Mouse (Mus musculus): ENCODE results near the gene Arid1b. TPM values are rescaled to one million over a fixed set of nuclear protein-coding genes. Genes with fewer than 3 reads are reported as not detected.
A peak's percentile ranks its signal among the peaks of the same experiment; 100 is the strongest.

Gene Arid1b
- polyA plus RNA-seq, 1 experiment from 2014 or later, result 4.8 TPM

GRCm38 (mm10) chr17:5179412-5179811, 185.3 kb downstream of the Arid1b start:
- no peak for TF ChIP-seq CTCF (IDR thresholded peaks at IDR 0.05; ENCODE audit: low read depth)

GRCm38 (mm10) chr17:5179925-5180525, 185.9 kb downstream of the Arid1b start:
- H3K36me3 ChIP-seq (ENCODE audit: control insufficient read depth, insufficient read depth), result no peaks in the 10 kb centered on the region
- H3K9ac ChIP-seq (ENCODE audit: low read depth, low read length), result no peak overlapping the region
- peaks cover 3% of the 10 kb centered on the region; the same call in 1 of the 2 replicates for H3K4me1 ChIP-seq (replicated peaks; ENCODE audit: control insufficient read depth, insufficient read depth, low read length)
- no peaks in the 10 kb centered on the region for H3K27me3 ChIP-seq (replicated peaks; ENCODE audit: control insufficient read depth, insufficient read depth, low read length)
- H3K4me2 ChIP-seq (replicated peaks; ENCODE audit: low read depth), result no peak overlapping the region
- TF ChIP-seq CTCF (IDR thresholded peaks at IDR 0.05; ENCODE audit: low read depth), result no peak
- H3K4me3 ChIP-seq (ENCODE audit: low read depth, low read length), result no peak overlapping the region
- ATAC-seq, result no peak
- no peak overlapping the region for H3K27ac ChIP-seq (ENCODE audit: low read depth, low read length)
- 82% methylated on average over 4 of the region's 4 CpGs for WGBS
- no peaks in the 10 kb centered on the region for H3K9me3 ChIP-seq (ENCODE audit: control insufficient read depth)

More at GRCm38 (mm10) chr17:5179412-5179811, 185.3 kb downstream of the Arid1b start:
- Histone ChIP-seq H3K36me3 (ENCODE audit: control insufficient read depth, insufficient read depth) (no peaks in the 10 kb centered on the region), H3K4me1 (replicated peaks; ENCODE audit: control insufficient read depth, insufficient read depth, low read length) (peaks cover 3% of the 10 kb centered on the region; the same call in 1 of the 2 replicates), H3K27me3 (replicated peaks; ENCODE audit: control insufficient read depth, insufficient read depth, low read length) (no peaks in the 10 kb centered on the region), H3K4me2 (replicated peaks; ENCODE audit: low read depth) (no peak overlapping the region), H3K4me3 (ENCODE audit: low read depth, low read length) (no peak overlapping the region), H3K27ac (ENCODE audit: low read depth, low read length) (no peak overlapping the region), H3K9me3 (ENCODE audit: control insufficient read depth) (no peaks in the 10 kb centered on the region), H3K9ac (ENCODE audit: low read depth, low read length) (no peak overlapping the region)
- WGBS, result 70% methylated on average over 5 of the region's 5 CpGs
- ATAC-seq, result no peak

- TF ChIP-seq CTCF (IDR thresholded peaks at IDR 0.05; ENCODE audit: low read depth), result no peak
- no peaks in the 10 kb centered on the region for H3K36me3 ChIP-seq (ENCODE audit: control insufficient read depth, insufficient read depth)
- no peak for ATAC-seq
- no peak overlapping the region for H3K4me2 ChIP-seq (replicated peaks; ENCODE audit: low read depth)
- peaks cover 3% of the 10 kb centered on the region; the same call in 1 of the 2 replicates for H3K4me1 ChIP-seq (replicated peaks; ENCODE audit: control insufficient read depth, insufficient read depth, low read length)
- 81% methylated on average over 6 of the region's 6 CpGs for WGBS
- no peak overlapping the region for H3K27ac ChIP-seq (ENCODE audit: low read depth, low read length)
- H3K27me3 ChIP-seq (replicated peaks; ENCODE audit: control insufficient read depth, insufficient read depth, low read length), result no peaks in the 10 kb centered on the region
- no peak overlapping the region for H3K9ac ChIP-seq (ENCODE audit: low read depth, low read length)
- no peaks in the 10 kb centered on the region for H3K9me3 ChIP-seq (ENCODE audit: control insufficient read depth)
- H3K4me3 ChIP-seq (ENCODE audit: low read depth, low read length), result no peak overlapping the region
Measured at GRCm38 (mm10) chr17:5180925-5181324, 186.8 kb downstream of the Arid1b start.

GRCm38 (mm10) chr17:5182493-5182892, 188.4 kb downstream of the Arid1b start:
- no peak for ATAC-seq
- Histone ChIP-seq H3K4me1 (replicated peaks; ENCODE audit: control insufficient read depth, insufficient read depth, low read length) (no peaks in the 10 kb centered on the region), H3K4me2 (replicated peaks; ENCODE audit: low read depth) (no peak overlapping the region), H3K9ac (ENCODE audit: low read depth, low read length) (no peak overlapping the region), H3K9me3 (ENCODE audit: control insufficient read depth) (no peaks in the 10 kb centered on the region), H3K27ac (ENCODE audit: low read depth, low read length) (no peak overlapping the region), H3K27me3 (replicated peaks; ENCODE audit: control insufficient read depth, insufficient read depth, low read length) (no peaks in the 10 kb centered on the region), H3K4me3 (ENCODE audit: low read depth, low read length) (no peak overlapping the region), H3K36me3 (ENCODE audit: control insufficient read depth, insufficient read depth) (no peaks in the 10 kb centered on the region)
- no peak for TF ChIP-seq CTCF (IDR thresholded peaks at IDR 0.05; ENCODE audit: low read depth)
- 76% methylated on average over 4 of the region's 4 CpGs for WGBS

- H3K9ac ChIP-seq (ENCODE audit: low read depth, low read length), result no peak overlapping the region
- H3K9me3 ChIP-seq (ENCODE audit: control insufficient read depth), result no peaks in the 10 kb centered on the region
- 77% methylated on average over 4 of the region's 4 CpGs for WGBS
- H3K27me3 ChIP-seq (replicated peaks; ENCODE audit: control insufficient read depth, insufficient read depth, low read length), result no peaks in the 10 kb centered on the region
- TF ChIP-seq CTCF (IDR thresholded peaks at IDR 0.05; ENCODE audit: low read depth), result no peak
- no peaks in the 10 kb centered on the region for H3K36me3 ChIP-seq (ENCODE audit: control insufficient read depth, insufficient read depth)
- no peaks in the 10 kb centered on the region for H3K4me1 ChIP-seq (replicated peaks; ENCODE audit: control insufficient read depth, insufficient read depth, low read length)
- ATAC-seq, result no peak
- no peak overlapping the region for H3K4me3 ChIP-seq (ENCODE audit: low read depth, low read length)
- H3K4me2 ChIP-seq (replicated peaks; ENCODE audit: low read depth), result no peak overlapping the region
- H3K27ac ChIP-seq (ENCODE audit: low read depth, low read length), result no peak overlapping the region
Measured at GRCm38 (mm10) chr17:5185501-5185900, 191.4 kb downstream of the Arid1b start.

- no peak for ATAC-seq
- WGBS, result 66% methylated on average over 2 of the region's 2 CpGs
- no peaks in the 10 kb centered on the region for H3K4me1 ChIP-seq (replicated peaks; ENCODE audit: control insufficient read depth, insufficient read depth, low read length)
- no peaks in the 10 kb centered on the region for H3K9me3 ChIP-seq (ENCODE audit: control insufficient read depth)
- no peak overlapping the region for H3K9ac ChIP-seq (ENCODE audit: low read depth, low read length)
- H3K27me3 ChIP-seq (replicated peaks; ENCODE audit: control insufficient read depth, insufficient read depth, low read length), result no peaks in the 10 kb centered on the region
- TF ChIP-seq CTCF (IDR thresholded peaks at IDR 0.05; ENCODE audit: low read depth), result peak; percentile 72
- H3K27ac ChIP-seq (ENCODE audit: low read depth, low read length), result no peak overlapping the region
- no peak overlapping the region for H3K4me3 ChIP-seq (ENCODE audit: low read depth, low read length)
- no peak overlapping the region for H3K4me2 ChIP-seq (replicated peaks; ENCODE audit: low read depth)
- no peaks in the 10 kb centered on the region for H3K36me3 ChIP-seq (ENCODE audit: control insufficient read depth, insufficient read depth)
Measured at GRCm38 (mm10) chr17:5187546-5187945, 193.4 kb downstream of the Arid1b start.

Measured in intestine, postnatal 0 days (tissue).